Mouse (Mus musculus): ENCODE results near the gene Cnih2. TPM values are rescaled to one million over a fixed set of nuclear protein-coding genes. Genes with fewer than 3 reads are reported as not detected.

The Cnih2 gene
- total and polyA plus RNA-seq, 3 experiments, result 0.70 TPM; not detected in 2

DNA sequence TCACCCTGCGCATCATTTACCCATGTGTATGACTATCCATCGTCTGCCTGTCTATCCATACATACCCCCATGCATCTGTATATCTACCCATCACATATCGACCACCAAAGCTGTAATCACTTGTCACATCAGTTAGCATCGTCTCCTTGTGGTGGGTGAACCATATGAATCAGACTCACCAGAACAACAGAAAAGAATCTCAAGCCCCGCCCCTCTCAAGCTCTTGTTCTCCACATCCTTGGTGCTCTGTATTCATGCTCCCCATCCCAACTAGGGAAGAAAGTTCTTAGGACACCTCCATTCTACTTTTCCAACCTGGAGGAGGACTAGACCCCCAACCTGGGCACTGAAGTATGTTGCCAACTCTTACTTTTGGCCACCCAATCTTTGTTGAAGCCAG lies 36.3 kb downstream of the Cnih2 start:
- Histone ChIP-seq H3K4me1 (ENCODE audit: control insufficient read depth, insufficient read depth, low read length) (peaks cover 12% of the 10 kb centered on the region), H3K27me3 (ENCODE audit: control insufficient read depth, insufficient read depth, low read length) (no peaks in the 10 kb centered on the region), H3K27ac (no peak overlapping the region), H3K4me3 (no peak overlapping the region), H3K79me2 (replicated peaks; ENCODE audit: control insufficient read depth, insufficient read depth, low read length) (no peaks in the 10 kb centered on the region), H3K36me3 (ENCODE audit: control insufficient read depth, insufficient read depth, low read length) (no peaks in the 10 kb centered on the region), H3K9ac (ENCODE audit: low read depth, low read length) (no peak overlapping the region)
- WGBS, result 84% methylated on average over 5 of the region's 5 CpGs
- DNase-seq, result no peak
- intact Hi-C loops (cut with DNase I), result no loop called here
- TF ChIP-seq CTCF (IDR thresholded peaks at IDR 0.05) (no peak), POLR2A (IDR thresholded peaks at IDR 0.05; ENCODE audit: insufficient read depth, low read depth, low read length) (no peak), EP300 (IDR thresholded peaks at IDR 0.05; ENCODE audit: insufficient read depth, low read depth, low read length) (no peak)

- TF ChIP-seq EP300 (IDR thresholded peaks at IDR 0.05; ENCODE audit: insufficient read depth, low read depth, low read length) (no peak), CTCF (IDR thresholded peaks at IDR 0.05) (no peak), POLR2A (IDR thresholded peaks at IDR 0.05; ENCODE audit: insufficient read depth, low read depth, low read length) (no peak)
- intact Hi-C loops (cut with DNase I), result no loop called here
- H3K79me2 ChIP-seq (replicated peaks; ENCODE audit: control insufficient read depth, insufficient read depth, low read length), result no peaks in the 10 kb centered on the region
- no peak overlapping the region for H3K27ac ChIP-seq
- no peaks in the 10 kb centered on the region for H3K36me3 ChIP-seq (ENCODE audit: control insufficient read depth, insufficient read depth, low read length)
- peak; percentile 61 to 62 for DNase-seq
- no peak overlapping the region for H3K4me3 ChIP-seq
- no peaks in the 10 kb centered on the region for H3K27me3 ChIP-seq (ENCODE audit: control insufficient read depth, insufficient read depth, low read length)
- peaks cover 10% of the 10 kb centered on the region for H3K4me1 ChIP-seq (ENCODE audit: control insufficient read depth, insufficient read depth, low read length)
- WGBS, result 54% methylated on average over 5 of the region's 5 CpGs
- no peak overlapping the region for H3K9ac ChIP-seq (ENCODE audit: low read depth, low read length)
Measured at GRCm38 (mm10) chr19:5060365-5061330, 37.7 kb downstream of the Cnih2 start.

DNA sequence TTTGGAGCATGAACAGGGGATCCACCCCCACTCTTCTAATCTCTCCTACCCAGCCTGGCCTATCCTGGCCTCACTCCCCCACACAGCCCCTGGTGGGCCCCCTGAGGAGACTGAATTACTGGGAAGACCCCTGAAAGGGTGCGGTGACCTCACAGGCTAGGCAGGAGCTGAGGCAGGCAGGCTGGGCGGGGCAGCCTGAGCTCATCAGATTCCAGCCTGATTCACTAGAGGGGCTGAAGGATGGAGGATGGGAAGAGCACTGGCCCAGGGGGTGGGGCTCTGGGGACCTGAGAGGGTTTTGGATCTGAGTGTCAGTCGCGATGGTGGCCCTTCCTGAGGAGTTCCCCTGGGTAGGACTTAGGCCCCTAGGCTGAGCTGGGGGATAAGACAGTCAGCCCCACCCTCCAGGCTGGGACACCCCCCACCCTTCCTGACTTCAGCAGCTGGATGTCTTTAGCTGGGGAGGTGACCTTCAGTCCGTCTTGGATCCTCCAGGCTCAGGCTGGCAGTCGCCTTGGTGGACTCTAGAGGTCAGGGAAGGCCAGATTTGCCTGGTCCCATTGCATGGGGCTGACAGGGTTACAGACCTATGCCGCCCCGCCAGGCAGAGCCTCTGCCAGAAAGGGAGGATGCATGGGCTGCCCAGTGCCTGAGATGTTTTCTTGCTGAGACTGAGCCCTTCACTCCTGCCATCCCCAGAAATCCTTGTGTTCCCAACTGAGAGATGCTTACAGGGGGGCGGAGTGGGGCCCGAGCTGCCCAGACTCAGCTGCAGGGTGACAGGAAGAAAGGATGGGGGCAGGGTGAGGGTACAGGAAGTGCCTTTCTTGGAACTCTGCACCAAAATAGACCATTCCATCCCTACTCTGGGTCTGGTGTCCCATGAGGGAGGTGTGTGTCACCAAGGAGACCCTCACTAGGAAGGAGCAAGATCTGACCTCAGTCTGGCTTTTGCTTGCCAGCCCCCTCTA lies 39.2 kb downstream of the Cnih2 start:
- WGBS, result 18% methylated on average over 10 of the region's 10 CpGs
- intact Hi-C loops (cut with DNase I), result no loop called here

GRCm38 (mm10) chr19:5057876-5058775 lies 40.2 kb downstream of the Cnih2 start:
- Histone ChIP-seq H3K36me3 (ENCODE audit: control insufficient read depth, insufficient read depth, low read length) (no peaks in the 10 kb centered on the region), H3K27ac (peak overlapping the region; percentile 36), H3K4me1 (ENCODE audit: control insufficient read depth, insufficient read depth, low read length) (peaks cover 10% of the 10 kb centered on the region), H3K79me2 (replicated peaks; ENCODE audit: control insufficient read depth, insufficient read depth, low read length) (no peaks in the 10 kb centered on the region), H3K27me3 (ENCODE audit: control insufficient read depth, insufficient read depth, low read length) (no peaks in the 10 kb centered on the region), H3K9ac (ENCODE audit: low read depth, low read length) (no peak overlapping the region), H3K4me3 (no peak overlapping the region)
- WGBS, result 39% methylated on average over 16 of the region's 16 CpGs
- DNase-seq, result no peak
- TF ChIP-seq CTCF (IDR thresholded peaks at IDR 0.05) (no peak), POLR2A (IDR thresholded peaks at IDR 0.05; ENCODE audit: insufficient read depth, low read depth, low read length) (no peak), EP300 (IDR thresholded peaks at IDR 0.05; ENCODE audit: insufficient read depth, low read depth, low read length) (no peak)
- intact Hi-C loops (cut with DNase I), result no loop called here

More for the DNA sequence above, 39.2 kb downstream of the Cnih2 start:
- Histone ChIP-seq H3K27ac (peak overlapping the region; percentile 36), H3K9ac (ENCODE audit: low read depth, low read length) (no peak overlapping the region), H3K36me3 (ENCODE audit: control insufficient read depth, insufficient read depth, low read length) (no peaks in the 10 kb centered on the region), H3K79me2 (replicated peaks; ENCODE audit: control insufficient read depth, insufficient read depth, low read length) (no peaks in the 10 kb centered on the region), H3K27me3 (ENCODE audit: control insufficient read depth, insufficient read depth, low read length) (no peaks in the 10 kb centered on the region), H3K4me1 (ENCODE audit: control insufficient read depth, insufficient read depth, low read length) (peaks cover 10% of the 10 kb centered on the region), H3K4me3 (no peak overlapping the region)
- TF ChIP-seq CTCF (IDR thresholded peaks at IDR 0.05) (no peak), POLR2A (IDR thresholded peaks at IDR 0.05; ENCODE audit: insufficient read depth, low read depth, low read length) (peak; percentile 12; the same call in 1 of the 2 replicates), EP300 (IDR thresholded peaks at IDR 0.05; ENCODE audit: insufficient read depth, low read depth, low read length) (no peak)
- peak; percentile 43 for DNase-seq

- Histone ChIP-seq H3K27me3 (ENCODE audit: control insufficient read depth, insufficient read depth, low read length) (no peaks in the 10 kb centered on the region), H3K79me2 (replicated peaks; ENCODE audit: control insufficient read depth, insufficient read depth, low read length) (no peaks in the 10 kb centered on the region), H3K4me1 (ENCODE audit: control insufficient read depth, insufficient read depth, low read length) (peaks cover 12% of the 10 kb centered on the region), H3K27ac (no peak overlapping the region), H3K9ac (ENCODE audit: low read depth, low read length) (no peak overlapping the region), H3K36me3 (ENCODE audit: control insufficient read depth, insufficient read depth, low read length) (no peaks in the 10 kb centered on the region), H3K4me3 (no peak overlapping the region)
- DNase-seq, result peak in 1 of 2 experiments; percentile 50
- WGBS, result 18% methylated on average over 6 of the region's 6 CpGs
- TF ChIP-seq EP300 (IDR thresholded peaks at IDR 0.05; ENCODE audit: insufficient read depth, low read depth, low read length) (no peak), CTCF (IDR thresholded peaks at IDR 0.05) (peak; percentile 89)
- intact Hi-C loops (cut with DNase I), result loop anchor here (1.0 kb wide), 1 partner anchor 17 kb away; no protein-coding TSS in a partner anchor
Measured at GRCm38 (mm10) chr19:5056251-5056650, 42.1 kb downstream of the Cnih2 start.

Data from heart, adult 2 months (tissue).